Comparison of ENCODE assay signal across 8 mouse cellular contexts in the genomic region with DNA sequence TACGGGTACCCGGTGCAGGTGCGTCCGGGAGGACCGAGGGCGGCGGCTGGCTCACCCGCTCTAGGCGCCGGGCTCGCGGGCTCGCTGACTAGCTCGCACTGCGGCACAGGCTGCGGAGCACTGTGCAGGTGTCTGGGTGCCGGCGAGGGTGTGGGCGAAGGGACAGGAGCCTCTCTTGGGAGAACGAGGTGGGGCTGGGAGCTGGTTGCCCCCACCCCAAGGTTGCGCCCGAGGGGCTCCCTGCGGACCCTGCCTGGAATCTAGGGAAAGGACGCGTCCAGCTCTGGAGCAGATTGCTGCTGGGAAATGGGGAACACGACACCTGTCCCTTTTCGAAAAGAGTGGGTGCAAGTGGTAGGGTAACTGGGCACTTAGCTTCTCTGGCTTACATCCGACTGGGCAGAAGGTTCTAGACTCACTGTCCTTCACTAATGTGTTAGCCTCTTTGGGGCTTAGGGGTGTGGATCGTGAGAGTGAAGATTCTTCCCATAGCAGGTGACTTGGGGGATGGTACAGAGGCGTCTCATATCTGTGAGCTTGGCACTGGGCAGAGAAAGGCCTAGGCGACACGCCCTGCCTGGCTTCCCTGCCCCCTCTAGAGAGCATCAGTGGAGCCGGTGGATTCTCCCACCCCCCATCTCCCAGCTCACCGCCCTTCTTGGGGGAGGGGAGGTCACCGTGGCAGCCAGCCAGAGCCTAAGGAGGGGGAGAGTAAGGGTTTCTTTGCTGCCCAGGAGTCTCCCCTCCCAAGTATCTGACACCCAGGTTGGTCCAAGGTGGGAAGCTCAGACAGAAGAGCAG. TPM values are rescaled to one million over a fixed set of nuclear protein-coding genes. Genes with fewer than 3 reads are reported as not detected.
DNase-seq lines count a peak whose midpoint lies in the region; ATAC-seq and TF ChIP-seq lines count a peak whose summit lies in the region.

No protein-coding gene starts in this region.

- ATAC-seq in hindbrain, embryonic 15.5 days (ENCODE audit: low FRiP score, low read depth): peak; percentile 54
- ATAC-seq in liver, embryonic 13.5 days (ENCODE audit: low read depth): 0 out of 2 replicates have a peak, but pooled peaks have one; percentile 16

- H3K36me3 ChIP-seq in embryonic facial prominence, embryonic 10.5 days (replicated peaks): no peaks in the 10 kb centered on the region
- no peaks in the 10 kb centered on the region for H3K36me3 ChIP-seq in hindbrain, embryonic 15.5 days
- H3K36me3 ChIP-seq in liver, embryonic 13.5 days: no peaks in the 10 kb centered on the region

- peak overlapping the region; percentile 99 for H3K9ac ChIP-seq in hindbrain, embryonic 15.5 days
- no peak overlapping the region for H3K9ac ChIP-seq in liver, embryonic 13.5 days

- intact Hi-C loops in gastrocnemius, adult 2 months (cut with DNase I): no loop called here

- no peak for TF ChIP-seq CTCF in gastrocnemius, adult 2 months (IDR thresholded peaks at IDR 0.05)

- H3K4me1 ChIP-seq in embryonic facial prominence, embryonic 10.5 days: peaks cover 53% of the 10 kb centered on the region
- peaks cover 66% of the 10 kb centered on the region for H3K4me1 ChIP-seq in hindbrain, embryonic 15.5 days (replicated peaks)
- peaks cover 12% of the 10 kb centered on the region for H3K4me1 ChIP-seq in liver, embryonic 13.5 days (replicated peaks)

- H3K4me3 ChIP-seq in gastrocnemius, adult 2 months: peak overlapping the region; percentile 75
- peak overlapping the region; percentile 81 for H3K4me3 ChIP-seq in embryonic facial prominence, embryonic 10.5 days
- H3K4me3 ChIP-seq in hindbrain, embryonic 15.5 days: peak overlapping the region; percentile 95
- peak overlapping the region; percentile 55 for H3K4me3 ChIP-seq in liver, embryonic 13.5 days (replicated peaks)

- H3K27ac ChIP-seq in gastrocnemius, adult 2 months: no peak overlapping the region
- peak overlapping the region; percentile 86 for H3K27ac ChIP-seq in embryonic facial prominence, embryonic 10.5 days (replicated peaks)
- H3K27ac ChIP-seq in hindbrain, embryonic 15.5 days (replicated peaks): peak overlapping the region; percentile 97
- H3K27ac ChIP-seq in liver, embryonic 13.5 days: no peak overlapping the region

- no peaks in the 10 kb centered on the region for H3K9me3 ChIP-seq in embryonic facial prominence, embryonic 10.5 days
- H3K9me3 ChIP-seq in hindbrain, embryonic 15.5 days: no peaks in the 10 kb centered on the region
- H3K9me3 ChIP-seq in liver, embryonic 13.5 days (replicated peaks): no peaks in the 10 kb centered on the region

- no peak for DNase-seq in gastrocnemius, adult 2 months
- no peak for DNase-seq in gastrocnemius, postnatal 4 days (ENCODE audit: low spot score in 2 of 2)
- peak; percentile 68 for DNase-seq in CD4-positive, CD25-positive, alpha-beta regulatory T cell, adult 2 months (ENCODE audit: low read depth, low spot score)
- peak; percentile 55 for DNase-seq in embryonic facial prominence, embryonic 10.5 days (ENCODE audit: low spot score)
- DNase-seq in liver, embryonic 13.5 days: no peak
- peak; percentile 62 for DNase-seq in retina, postnatal 1 day
- DNase-seq in yolk sac, embryonic 10.5 days (ENCODE audit: low spot score): no peak

- H3K27me3 ChIP-seq in embryonic facial prominence, embryonic 10.5 days (replicated peaks; ENCODE audit: low read depth, poor library complexity, severe bottlenecking): peaks cover 62% of the 10 kb centered on the region
- no peaks in the 10 kb centered on the region for H3K27me3 ChIP-seq in hindbrain, embryonic 15.5 days
- peaks cover 62% of the 10 kb centered on the region for H3K27me3 ChIP-seq in liver, embryonic 13.5 days

- 1% methylated on average over 35 of the region's 35 CpGs for WGBS in embryonic facial prominence, embryonic 10.5 days
- under 1% methylated on average over 34 of the region's 35 CpGs for WGBS in hindbrain, embryonic 15.5 days
- WGBS in liver, embryonic 13.5 days (ENCODE audit: insufficient replicate concordance): 4% methylated on average over 35 of the region's 35 CpGs

- peak overlapping the region; percentile 81 for H3K4me2 ChIP-seq in hindbrain, embryonic 15.5 days
- peak overlapping the region; percentile 71 for H3K4me2 ChIP-seq in liver, embryonic 13.5 days

RNA-seq across cellular contexts. Expression of gene Rab6b, which starts 1.1 kb away (rescaled TPM):
- total RNA-seq in gastrocnemius, adult 2 months (2021): 1 to 10 TPM; 1.1 to 1.2 TPM
- 1 to 10 TPM; 1.7 to 2.6 TPM for total RNA-seq in gastrocnemius, postnatal 4 days (2021)
- 6.8 and 8.4 TPM in 2 replicates for polyA plus RNA-seq in embryonic facial prominence, embryonic 10.5 days (2016; fragmentation: Nextera tagmentation; extraction: Ambion mirVana)
- polyA plus RNA-seq in hindbrain, embryonic 15.5 days (2015; fragmentation: Nextera tagmentation; extraction: Ambion mirVana): 111 and 126 TPM in 2 replicates
- 0.12 and 0.18 TPM in 2 replicates for polyA plus RNA-seq in liver, embryonic 13.5 days (2015; fragmentation: Nextera tagmentation; extraction: Ambion mirVana)

Comparison
In these comparisons a context has a peak if more than half of its experiments do, and no peak if none do; other contexts are left out.
1. DNase-seq: peak in CD4-positive, CD25-positive, alpha-beta regulatory T cell, adult 2 months (single experiment), embryonic facial prominence, embryonic 10.5 days (single experiment) and retina, postnatal 1 day (single experiment); none in gastrocnemius, adult 2 months (single experiment), gastrocnemius, postnatal 4 days (0 of 2), liver, embryonic 13.5 days (single experiment) and yolk sac, embryonic 10.5 days (single experiment).
2. H3K27ac ChIP-seq: peak in embryonic facial prominence, embryonic 10.5 days (single experiment) and hindbrain, embryonic 15.5 days (single experiment); none in gastrocnemius, adult 2 months (single experiment) and liver, embryonic 13.5 days (single experiment).
3. RNA of gene Rab6b, which starts 1.1 kb away (polyA plus RNA-seq): 111 to 126 TPM in hindbrain, embryonic 15.5 days; 6.8 to 8.4 TPM in embryonic facial prominence, embryonic 10.5 days and 0.12 to 0.18 TPM in liver, embryonic 13.5 days; every median in the first group is over 10 times any median in the second.
4. Peak in every context shown above with its lines, with median percentiles within 50 percentile points of each other: H3K4me3 ChIP-seq.